8 mouse cellular contexts compared by ENCODE assay signal in the genomic region with DNA sequence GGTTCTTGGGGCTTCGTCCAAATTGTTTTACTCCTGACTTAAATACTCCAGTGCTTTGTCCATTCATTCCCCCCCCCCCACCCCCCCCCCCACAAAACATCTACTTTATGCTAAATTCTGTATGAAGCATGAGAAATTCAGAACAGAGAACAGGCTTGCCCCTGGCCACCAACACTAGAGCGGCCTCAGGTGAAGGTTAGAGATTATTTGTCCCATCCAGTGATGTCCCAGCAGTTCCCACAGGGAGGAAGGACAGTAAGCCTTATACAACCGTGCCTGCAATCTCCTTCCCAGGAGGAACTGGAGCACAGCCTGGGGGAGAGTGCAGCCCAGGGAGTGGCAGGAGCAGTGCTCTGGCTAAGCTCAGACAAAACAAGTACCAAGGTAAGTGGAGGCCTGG. TPM values are rescaled to one million over a fixed set of nuclear protein-coding genes. Genes with fewer than 3 reads are reported as not detected.
DNase-seq lines count a peak whose midpoint lies in the region; ATAC-seq lines count a peak whose summit lies in the region.

A gene (plus strand): TSS at position 301 of the 400 bp plus-strand sequence.

- peaks cover 4% of the 10 kb centered on the region; the same call in 1 of the 2 replicates for H3K36me3 ChIP-seq in midbrain, embryonic 15.5 days (replicated peaks)

- no peak within 1 kb of the TSS for H3K4me3 ChIP-seq in midbrain, embryonic 15.5 days

- no peaks in the 10 kb centered on the region for H3K27me3 ChIP-seq in midbrain, embryonic 15.5 days (replicated peaks)

- no peak within 1 kb of the TSS for H3K27ac ChIP-seq in midbrain, embryonic 15.5 days

- no peak within 1 kb of the TSS for H3K4me2 ChIP-seq in midbrain, embryonic 15.5 days

- 0 out of 2 replicates have a peak within 1 kb of the TSS, but pooled peaks have one; percentile 8 for H3K9ac ChIP-seq in midbrain, embryonic 15.5 days

- no peaks in the 10 kb centered on the region for H3K9me3 ChIP-seq in midbrain, embryonic 15.5 days

- 77% methylated on average over 3 of the region's 3 CpGs for WGBS in midbrain, embryonic 15.5 days

- ATAC-seq in inflammation-experienced regulatory T-cells, adult 6 months = no peak
- no peak for ATAC-seq in midbrain, embryonic 15.5 days (replicated peaks)

- peaks cover 34% of the 10 kb centered on the region for H3K4me1 ChIP-seq in midbrain, embryonic 15.5 days

- DNase-seq in layer of hippocampus, postnatal 10 days (ENCODE audit: low spot score in 2 of 2) = no peak
- DNase-seq in layer of hippocampus, adult 9-11 months = no peak
- no peak for DNase-seq in adrenal gland, postnatal 25 days
- DNase-seq in gastrocnemius, adult 8-10 months (ENCODE audit: low spot score in 2 of 2) = no peak
- DNase-seq in cerebellum, postnatal 14 days = no peak
- DNase-seq in thymus, adult 18-20 months = no peak

RNA-seq across cellular contexts. Expression of the gene that starts here (rescaled TPM):
- 10 to 100 TPM; 10.7 to 11.9 TPM for total RNA-seq in layer of hippocampus, postnatal 10 days (2021)
- 21.2 and 21.4 TPM in 2 replicates for total RNA-seq in adrenal gland, postnatal 25 days (2021)
- 10 to 100 TPM; 12.1 to 16.8 (median 15.5) TPM for total RNA-seq in gastrocnemius, adult 8-10 months (2022)
- polyA plus RNA-seq in inflammation-experienced regulatory T-cells, adult 6 months (2017; shearing (Covaris generic)) = 10 to 100 TPM; 13.8 to 23.8 (median 19.2) TPM
- 21.4 and 23.1 TPM in 2 replicates for polyA plus RNA-seq in midbrain, embryonic 15.5 days (2015; fragmentation: Nextera tagmentation; extraction: Ambion mirVana)
